Comparison of ENCODE assay signal across 40 mouse cellular contexts in genomic region chr4:138925561-138925960, GRCm38 (mm10). TPM values are rescaled to one million over a fixed set of nuclear protein-coding genes. Genes with fewer than 3 reads are reported as not detected.
"Had no signal": no experiment of that assay in that cellular context is flagged by ENCODE, and none has a peak within 500 bp of the region (broad histone marks: within the 10 kb centered on the region; RNA-seq: fewer than 3 reads in every experiment).

No protein-coding gene starts in this region.

- H3K27ac ChIP-seq: gastrocnemius, adult 2 months; heart, embryonic 10.5 days; hindbrain, embryonic 10.5 days; hindbrain, embryonic 12.5 days; hindbrain, embryonic 15.5 days; intestine, embryonic 15.5 days; layer of hippocampus, adult 2 months; limb, embryonic 13.5 days; limb, embryonic 15.5 days; liver, embryonic 12.5 days had no signal

- DNase-seq: gastrocnemius, adult 2 months; gastrocnemius, postnatal 10 days; gastrocnemius, postnatal 25 days; heart, adult 18-20 months; heart, postnatal 10 days; heart, postnatal 4 days; kidney, adult 18-20 months; kidney, adult 8-10 months; kidney, postnatal 10 days; kidney, postnatal 25 days; kidney, postnatal 4 days; left cerebral cortex, postnatal 4 days had no signal

- H3K27me3 ChIP-seq: hindbrain, embryonic 15.5 days; intestine, embryonic 15.5 days had no signal

- H3K4me3 ChIP-seq: gastrocnemius, adult 2 months; heart, embryonic 10.5 days; heart, embryonic 12.5 days; hindbrain, embryonic 10.5 days; hindbrain, embryonic 12.5 days; hindbrain, embryonic 15.5 days; intestine, embryonic 15.5 days; layer of hippocampus, adult 2 months; limb, embryonic 13.5 days; limb, embryonic 15.5 days; liver, embryonic 12.5 days had no signal

- H3K4me2 ChIP-seq: heart, embryonic 12.5 days; hindbrain, embryonic 12.5 days; hindbrain, embryonic 15.5 days; intestine, embryonic 15.5 days; limb, embryonic 13.5 days; limb, embryonic 15.5 days; liver, embryonic 12.5 days had no signal

- ATAC-seq: inflammation-experienced regulatory T-cells, adult 6 months; intestine, embryonic 15.5 days; intestine, postnatal 0 days; liver, embryonic 12.5 days had no signal

- H3K36me3 ChIP-seq: heart, embryonic 10.5 days; heart, embryonic 12.5 days; hindbrain, embryonic 10.5 days; hindbrain, embryonic 12.5 days; hindbrain, embryonic 15.5 days; intestine, embryonic 15.5 days; limb, embryonic 13.5 days; limb, embryonic 15.5 days; liver, embryonic 12.5 days had no signal

- H3K9ac ChIP-seq: heart, embryonic 12.5 days; hindbrain, embryonic 12.5 days; hindbrain, embryonic 15.5 days; intestine, embryonic 15.5 days; limb, embryonic 13.5 days; limb, embryonic 15.5 days; liver, embryonic 12.5 days had no signal

- H3K9me3 ChIP-seq: heart, embryonic 10.5 days; heart, embryonic 12.5 days; hindbrain, embryonic 12.5 days; hindbrain, embryonic 15.5 days; intestine, embryonic 15.5 days; limb, embryonic 13.5 days; limb, embryonic 15.5 days; liver, embryonic 12.5 days had no signal

- H3K4me1 ChIP-seq: limb, embryonic 13.5 days had no signal

RNA-seq across cellular contexts. Expression of gene Rnf186, which starts 41.4 kb away (rescaled TPM):
- total RNA-seq: gastrocnemius, adult 2 months; gastrocnemius, postnatal 10 days; gastrocnemius, postnatal 25 days; gastrocnemius, postnatal 4 days; granulocyte monocyte progenitor cell, adult 5-6 weeks; heart, adult 18-20 months; heart, postnatal 10 days; heart, postnatal 25 days; heart, postnatal 4 days; layer of hippocampus, adult 2 months; layer of hippocampus, postnatal 10 days; layer of hippocampus, postnatal 25 days; left cerebral cortex, adult 18-20 months; left cerebral cortex, adult 8-10 months; left cerebral cortex, postnatal 10 days; left cerebral cortex, postnatal 25 days; left cerebral cortex, postnatal 4 days had no signal
- polyA plus RNA-seq: heart, embryonic 12.5 days; heart, embryonic 14.5 days; hindbrain, embryonic 10.5 days; hindbrain, embryonic 12.5 days; inflammation-experienced regulatory T-cells, adult 6 months; limb, embryonic 11.5 days; liver, embryonic 12.5 days had no signal

RNA-seq across cellular contexts. Expression of gene Pla2g2e, which starts 47.8 kb away (rescaled TPM):
- total RNA-seq: gastrocnemius, adult 2 months; gastrocnemius, postnatal 10 days; gastrocnemius, postnatal 4 days; granulocyte monocyte progenitor cell, adult 5-6 weeks; layer of hippocampus, adult 2 months; layer of hippocampus, postnatal 10 days; layer of hippocampus, postnatal 25 days; left cerebral cortex, adult 18-20 months; left cerebral cortex, adult 8-10 months; left cerebral cortex, postnatal 10 days; left cerebral cortex, postnatal 25 days; left cerebral cortex, postnatal 4 days; liver, adult 2 months had no signal
- polyA plus RNA-seq: heart, embryonic 10.5 days; heart, embryonic 12.5 days; heart, embryonic 14.5 days; hindbrain, embryonic 10.5 days; hindbrain, embryonic 12.5 days; hindbrain, embryonic 15.5 days; inflammation-experienced regulatory T-cells, adult 6 months; intestine, embryonic 15.5 days; limb, embryonic 11.5 days; limb, embryonic 13.5 days; limb, embryonic 15.5 days; liver, adult 2 months; liver, embryonic 12.5 days had no signal

RNA-seq across cellular contexts. Expression of gene Gm13030, which starts 51.8 kb away (rescaled TPM):
- total RNA-seq: gastrocnemius, adult 2 months; gastrocnemius, postnatal 10 days; gastrocnemius, postnatal 25 days; gastrocnemius, postnatal 4 days; granulocyte monocyte progenitor cell, adult 5-6 weeks; heart, adult 18-20 months; heart, adult 8-10 months; heart, postnatal 10 days; heart, postnatal 25 days; heart, postnatal 4 days; layer of hippocampus, adult 2 months; layer of hippocampus, postnatal 10 days; layer of hippocampus, postnatal 25 days; left cerebral cortex, adult 18-20 months; left cerebral cortex, adult 8-10 months; left cerebral cortex, postnatal 10 days; left cerebral cortex, postnatal 25 days; left cerebral cortex, postnatal 4 days; liver, adult 2 months had no signal
- polyA plus RNA-seq: heart, embryonic 10.5 days; heart, embryonic 12.5 days; heart, embryonic 14.5 days; heart, embryonic 16.5 days; hindbrain, embryonic 10.5 days; hindbrain, embryonic 12.5 days; hindbrain, embryonic 15.5 days; inflammation-experienced regulatory T-cells, adult 6 months; intestine, embryonic 15.5 days; intestine, postnatal 0 days; kidney, embryonic 14.5 days; kidney, embryonic 16.5 days; limb, embryonic 11.5 days; limb, embryonic 13.5 days; limb, embryonic 15.5 days; liver, adult 2 months; liver, embryonic 12.5 days had no signal
